Mouse (Mus musculus) heart, embryonic 11.5 days (tissue): ENCODE data around the gene Gmds. TPM values are rescaled to one million over a fixed set of nuclear protein-coding genes. Genes with fewer than 3 reads are reported as not detected.

ENCODE experiments used
- ATAC-seq: fragments of 200-750 bp; cut with Nextera tagmentation; replicated peaks from 2 replicates; pipeline ENCODE4 v1.8.0; 2017; ENCODE audit warnings: moderate library complexity; ENCODE audit not compliant: insufficient number of reproducible peaks, low FRiP score, low TSS enrichment
- H3K27ac ChIP-seq: fragments of 300-500 bp; sonication (generic); 2 replicates; pipeline ENCODE4 v1.5.1; 2014; ENCODE audit warnings: mild to moderate bottlenecking, low read depth, low read length
- H3K27me3 ChIP-seq: fragments of 300-500 bp; sonication (generic); 2 replicates; pipeline ENCODE4 v1.6.1; 2014; ENCODE audit warnings: mild to moderate bottlenecking, low read length, mixed read lengths; ENCODE audit not compliant: control insufficient read depth, insufficient read depth
- H3K36me3 ChIP-seq: fragments of 300-500 bp; sonication (generic); 2 replicates; pipeline ENCODE4 v1.6.1; 2014; ENCODE audit warnings: mild to moderate bottlenecking, low read length, moderate library complexity, mixed read lengths; ENCODE audit not compliant: control insufficient read depth, insufficient read depth
- H3K4me1 ChIP-seq: fragments of 300-500 bp; sonication (generic); 2 replicates; pipeline ENCODE4 v1.6.1; 2014; ENCODE audit warnings: low read length; ENCODE audit not compliant: control insufficient read depth, insufficient read depth
- H3K4me2 ChIP-seq: fragments of 300-500 bp; sonication (generic); 2 replicates; pipeline ENCODE4 v1.6.1; 2014; ENCODE audit warnings: mild to moderate bottlenecking, moderate library complexity
- H3K4me3 ChIP-seq: fragments of 300-500 bp; sonication (generic); 2 replicates; pipeline ENCODE4 v1.5.1; 2014; ENCODE audit warnings: low read depth, low read length
- H3K9ac ChIP-seq: fragments of 300-500 bp; sonication (generic); 2 replicates; pipeline ENCODE4 v1.6.1; 2014; ENCODE audit warnings: mild to moderate bottlenecking, low read depth, low read length, moderate library complexity
- H3K9me3 ChIP-seq: fragments of 300-500 bp; sonication (generic); replicated peaks from 2 replicates; pipeline ENCODE4 v1.6.1; 2016; ENCODE audit warnings: low read length; ENCODE audit not compliant: control insufficient read depth
- WGBS: fragments of 180-500 bp; shearing (Covaris S2); extraction: QIAGEN DNeasy Blood & Tissue Kit; methylation state at CpG from one replicate; pipeline ENCODE4 v1.1.7; 2014; ENCODE audit not compliant: insufficient replicate concordance; 5-methylcytosine and 5-hydroxymethylcytosine counted together
- polyA plus RNA-seq: library from polyadenylated mRNA; unstranded; fragments of >200 nt; fragmentation: Nextera tagmentation; extraction: Ambion mirVana; gene quantifications from 2 replicates; pipeline ENCODE4 v1.2.1, GENCODE M21; 2014

Gmds gene
- polyA plus RNA-seq, 1 experiment from 2014 or later: 31.3 TPM

DNA sequence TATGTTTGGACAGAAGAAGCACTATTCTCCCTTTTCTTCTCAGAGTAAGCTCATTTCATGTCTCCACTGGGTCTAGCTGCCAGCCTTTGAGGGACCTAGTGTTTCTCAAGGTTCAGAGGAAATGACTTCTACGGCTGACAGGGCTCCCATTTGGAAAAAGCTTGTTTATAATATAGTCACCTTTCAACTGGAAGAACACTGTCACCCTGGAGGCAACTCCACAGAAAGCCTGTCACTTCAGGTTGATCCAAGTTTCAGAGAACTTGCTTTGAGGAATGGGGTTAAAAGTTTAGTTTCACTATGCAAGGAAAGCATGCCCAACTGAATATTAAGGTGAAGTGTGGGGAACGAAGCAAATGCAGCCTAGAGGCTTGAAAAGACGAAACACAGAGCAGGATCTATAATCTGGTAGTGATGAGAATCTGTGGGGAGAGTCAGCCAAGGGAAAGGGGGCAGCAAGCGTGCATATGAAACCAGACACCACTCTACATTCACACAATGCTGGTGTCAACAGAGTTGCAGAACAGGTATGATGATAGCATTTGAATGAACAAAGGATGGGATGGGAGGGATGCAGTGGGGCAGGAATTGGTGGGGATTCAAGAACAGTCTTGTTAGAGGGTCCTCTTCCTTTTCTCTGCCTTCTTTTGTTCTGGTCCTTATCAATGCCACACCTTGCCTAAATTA, 423.5 kb downstream of the Gmds start:
- 42% methylated on average over 4 of the region's 4 CpGs for WGBS
- Histone ChIP-seq H3K9ac (no peak overlapping the region), H3K4me3 (no peak overlapping the region), H3K4me2 (no peak overlapping the region), H3K27ac (no peak overlapping the region), H3K27me3 (no peaks in the 10 kb centered on the region), H3K4me1 (peaks cover 12% of the 10 kb centered on the region), H3K36me3 (no peaks in the 10 kb centered on the region), H3K9me3 (no peaks in the 10 kb centered on the region)
- ATAC-seq: no peak

DNA sequence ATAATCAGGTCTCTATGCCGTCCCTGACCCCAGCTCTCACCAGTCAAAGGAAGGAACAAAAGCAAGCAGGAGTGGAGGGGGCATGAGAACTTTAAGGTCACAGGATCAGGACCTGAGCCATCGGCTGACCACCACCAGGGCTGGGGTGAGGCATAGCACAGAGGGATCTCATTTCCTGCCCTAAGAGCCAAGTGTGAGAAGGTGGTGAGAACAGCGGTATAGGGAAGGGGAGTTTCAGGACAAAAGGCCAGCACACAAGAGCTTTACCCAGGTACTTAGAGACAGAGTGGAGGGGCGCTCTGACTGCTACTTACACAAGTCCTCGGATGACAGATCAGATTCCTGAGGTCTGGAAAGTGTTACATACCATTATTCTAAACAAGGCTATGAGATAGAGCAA, 426.6 kb downstream of the Gmds start:
- no peak overlapping the region for H3K4me3 ChIP-seq
- H3K4me1 ChIP-seq: peaks cover 12% of the 10 kb centered on the region
- H3K27me3 ChIP-seq: no peaks in the 10 kb centered on the region
- no peak overlapping the region for H3K27ac ChIP-seq
- H3K9ac ChIP-seq: no peak overlapping the region
- H3K9me3 ChIP-seq: no peaks in the 10 kb centered on the region
- no peak for ATAC-seq
- H3K4me2 ChIP-seq: no peak overlapping the region; the same call in 1 of the 2 replicates
- H3K36me3 ChIP-seq: no peaks in the 10 kb centered on the region
- WGBS: 5% methylated on average over 5 of the region's 5 CpGs

DNA sequence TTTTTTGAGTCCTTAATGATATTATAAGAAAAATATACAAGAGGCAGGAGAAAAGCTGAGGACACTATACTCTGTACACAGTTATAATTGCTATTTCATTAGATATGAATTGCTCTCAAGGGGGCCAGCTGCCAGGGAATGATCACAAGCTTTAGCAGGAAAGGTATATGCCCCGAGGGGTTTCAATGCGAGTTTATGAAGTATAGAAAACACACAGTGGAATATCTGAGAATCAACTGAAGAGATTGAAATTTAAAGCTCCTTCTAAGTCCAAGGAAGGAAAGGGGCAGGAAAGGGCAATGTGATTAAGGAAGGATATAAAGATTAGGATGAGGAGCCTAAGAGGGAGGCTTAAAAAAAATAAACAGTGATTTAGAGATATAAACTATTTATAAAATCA, 427.2 kb downstream of the Gmds start:
- H3K4me2 ChIP-seq: no peak overlapping the region
- WGBS: 42% methylated on average over 2 of the region's 2 CpGs
- peaks cover 12% of the 10 kb centered on the region for H3K4me1 ChIP-seq
- no peak overlapping the region for H3K9ac ChIP-seq
- no peaks in the 10 kb centered on the region for H3K9me3 ChIP-seq
- no peaks in the 10 kb centered on the region for H3K27me3 ChIP-seq
- ATAC-seq: no peak
- H3K4me3 ChIP-seq: no peak overlapping the region
- H3K27ac ChIP-seq: no peak overlapping the region
- H3K36me3 ChIP-seq: no peaks in the 10 kb centered on the region

DNA sequence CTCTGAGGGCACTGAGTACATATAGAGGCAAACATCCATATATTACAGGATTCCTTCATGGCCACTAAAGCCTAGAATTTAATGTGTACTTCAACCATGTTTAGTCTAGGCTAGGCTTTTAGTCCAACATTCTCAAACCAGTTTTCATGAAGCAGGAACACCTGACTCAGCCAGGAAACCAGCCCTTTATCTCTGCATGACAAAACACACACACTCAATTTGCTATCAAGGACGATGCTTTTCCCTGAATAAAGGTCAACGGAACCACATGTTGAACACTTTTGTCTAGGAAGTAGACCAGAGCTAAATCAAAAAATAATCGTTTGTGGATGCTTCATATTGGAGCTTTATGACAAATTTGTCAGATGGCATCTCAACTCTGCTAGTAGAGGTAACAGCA, 429.5 kb downstream of the Gmds start:
- Histone ChIP-seq H3K27ac (no peak overlapping the region), H3K36me3 (no peaks in the 10 kb centered on the region), H3K4me2 (no peak overlapping the region), H3K27me3 (no peaks in the 10 kb centered on the region), H3K9me3 (no peaks in the 10 kb centered on the region), H3K4me1 (peaks cover 9% of the 10 kb centered on the region), H3K9ac (no peak overlapping the region), H3K4me3 (no peak overlapping the region)
- WGBS: 51% methylated on average over 3 of the region's 3 CpGs
- ATAC-seq: no peak

DNA sequence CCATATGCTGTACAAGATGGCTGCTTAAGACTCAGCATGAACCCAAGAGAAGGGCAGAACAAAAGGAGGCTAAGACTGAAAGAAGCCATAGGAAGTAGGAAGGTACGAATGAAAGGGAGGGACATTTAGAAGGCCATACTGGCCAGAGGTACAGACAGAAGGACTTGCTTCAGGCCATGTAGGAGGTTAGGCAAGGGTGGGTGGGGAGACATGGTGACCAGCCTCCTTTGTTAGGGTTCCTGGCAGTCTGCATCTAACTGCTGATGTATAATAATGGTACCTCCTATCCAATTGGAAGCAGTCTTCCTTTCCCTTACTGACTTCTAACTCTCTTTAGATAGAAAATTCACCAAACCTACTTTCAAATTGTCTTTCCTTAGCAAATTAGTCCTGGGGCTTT, 432.0 kb downstream of the Gmds start:
- H3K4me3 ChIP-seq: no peak overlapping the region
- no peaks in the 10 kb centered on the region for H3K27me3 ChIP-seq
- no peaks in the 10 kb centered on the region for H3K9me3 ChIP-seq
- H3K9ac ChIP-seq: no peak overlapping the region
- H3K27ac ChIP-seq: no peak overlapping the region
- H3K4me2 ChIP-seq: no peak overlapping the region
- peaks cover 4% of the 10 kb centered on the region; the same call in 1 of the 2 replicates for H3K4me1 ChIP-seq
- 76% methylated on average over 1 of the region's 1 CpGs for WGBS
- no peak for ATAC-seq
- H3K36me3 ChIP-seq: no peaks in the 10 kb centered on the region

DNA sequence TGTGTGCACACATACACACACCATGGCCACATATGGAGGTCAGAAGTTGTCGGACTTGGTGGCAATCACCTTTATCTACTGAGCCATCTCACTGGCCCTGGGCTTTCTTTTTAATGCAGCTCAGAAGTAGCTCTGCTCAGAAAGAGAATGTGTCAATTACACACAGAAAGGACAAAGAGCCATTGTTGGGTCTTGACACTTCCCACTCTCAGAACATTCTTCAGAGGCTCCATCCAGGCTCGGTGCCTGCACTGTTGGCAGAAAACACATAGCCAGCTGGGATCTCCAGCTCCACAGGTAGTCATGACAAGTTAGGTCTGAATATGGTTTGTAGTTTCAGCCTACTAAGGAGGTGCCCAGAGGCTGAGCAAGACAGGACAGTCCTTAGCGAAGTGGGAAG, 438.3 kb downstream of the Gmds start:
- no peak overlapping the region for H3K9ac ChIP-seq
- no peak for ATAC-seq
- H3K36me3 ChIP-seq: no peaks in the 10 kb centered on the region
- no peak overlapping the region for H3K27ac ChIP-seq
- H3K27me3 ChIP-seq: no peaks in the 10 kb centered on the region
- no peak overlapping the region for H3K4me2 ChIP-seq
- H3K4me3 ChIP-seq: no peak overlapping the region
- no peaks in the 10 kb centered on the region for H3K9me3 ChIP-seq
- H3K4me1 ChIP-seq: peaks cover 4% of the 10 kb centered on the region; the same call in 1 of the 2 replicates
- WGBS: 68% methylated on average over 3 of the region's 3 CpGs

- no peak overlapping the region for H3K4me3 ChIP-seq
- H3K36me3 ChIP-seq: no peaks in the 10 kb centered on the region
- no peaks in the 10 kb centered on the region for H3K9me3 ChIP-seq
- H3K9ac ChIP-seq: no peak overlapping the region
- WGBS: 78% methylated on average over 5 of the region's 5 CpGs
- no peak overlapping the region for H3K27ac ChIP-seq
- H3K4me2 ChIP-seq: no peak overlapping the region
- H3K4me1 ChIP-seq: peaks cover 4% of the 10 kb centered on the region; the same call in 1 of the 2 replicates
- no peaks in the 10 kb centered on the region for H3K27me3 ChIP-seq
- ATAC-seq: no peak
These were observed 439.1 kb downstream of the Gmds start for GRCm38 (mm10) chr13:31899392-31899791.

DNA sequence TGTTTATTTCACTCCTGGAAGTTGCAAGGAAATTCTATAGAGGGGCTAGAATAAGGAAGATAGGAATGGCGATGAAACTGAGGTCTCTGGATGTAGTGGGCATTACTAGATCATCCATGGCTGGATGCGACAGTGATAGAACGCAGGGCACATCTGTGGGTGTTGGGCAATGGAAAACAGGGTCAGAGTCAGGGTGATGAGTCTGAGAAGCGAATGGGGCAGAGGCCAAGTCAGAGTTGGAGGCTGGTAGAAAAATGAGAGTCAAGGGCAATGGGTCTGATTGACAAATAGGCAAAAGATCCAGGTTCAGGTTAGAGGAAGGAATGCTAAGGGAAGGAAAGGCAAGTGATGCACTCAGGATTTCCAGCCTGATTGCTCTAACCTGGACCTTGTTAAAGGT, 441.0 kb downstream of the Gmds start:
- ATAC-seq: no peak
- Histone ChIP-seq H3K27ac (no peak overlapping the region), H3K27me3 (no peaks in the 10 kb centered on the region), H3K4me2 (no peak overlapping the region), H3K9me3 (no peaks in the 10 kb centered on the region), H3K9ac (no peak overlapping the region), H3K4me1 (no peaks in the 10 kb centered on the region), H3K36me3 (no peaks in the 10 kb centered on the region), H3K4me3 (no peak overlapping the region)
- WGBS: 69% methylated on average over 4 of the region's 4 CpGs

DNA sequence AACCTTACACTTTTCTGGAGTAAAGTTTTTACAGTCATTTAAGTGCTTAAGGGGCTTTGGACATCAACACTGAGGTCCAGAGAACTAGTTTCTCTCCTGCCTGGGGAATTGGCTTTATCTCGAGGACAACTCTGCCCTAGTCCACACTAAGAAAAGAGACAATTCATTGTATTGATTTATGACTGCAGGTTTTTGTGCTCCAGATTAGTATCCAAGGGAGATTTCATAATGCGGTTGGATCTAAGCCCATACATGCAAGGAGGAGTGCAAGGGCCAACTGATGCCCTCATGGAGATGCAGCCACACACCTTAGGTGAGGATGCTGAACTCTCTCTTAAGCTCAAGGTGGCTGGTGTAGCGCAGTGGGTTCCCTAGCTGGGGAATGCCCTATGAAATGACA, 444.0 kb downstream of the Gmds start:
- Histone ChIP-seq H3K27me3 (no peaks in the 10 kb centered on the region), H3K36me3 (no peaks in the 10 kb centered on the region), H3K4me2 (no peak overlapping the region), H3K4me3 (no peak overlapping the region), H3K9ac (no peak overlapping the region), H3K27ac (no peak overlapping the region), H3K4me1 (no peaks in the 10 kb centered on the region), H3K9me3 (0 out of 2 replicates have a peak, but pooled peaks cover 4% of the 10 kb centered on the region)
- ATAC-seq: no peak
- 75% methylated on average over 3 of the region's 3 CpGs for WGBS
